Mouse (Mus musculus): ENCODE results near the gene Prkg1.
"Not testable (repeated sequence)": the region's sequence is repeated elsewhere in the genome, so short reads cannot be mapped to it uniquely, and the experiment has no call there.

- TF ChIP-seq CTCF (IDR thresholded peaks at IDR 0.05; ENCODE audit: low read depth, low read length); POLR2AphosphoS5 (IDR thresholded peaks at IDR 0.05; ENCODE audit: insufficient replicate concordance, low read depth, low read length): not testable (repeated sequence)
These were observed 545.6 kb downstream of the Prkg1 start for GRCm38 (mm10) chr19:31219261-31219660.
